Mouse (Mus musculus) forebrain, embryonic 15.5 days (tissue): ENCODE results near the gene Sema6d. TPM values are rescaled to one million over a fixed set of nuclear protein-coding genes. Genes with fewer than 3 reads are reported as not detected.

Experiments used
- ATAC-seq: fragments of 200-750 bp; cut with Nextera tagmentation; replicated peaks from 2 replicates; pipeline ENCODE4 v1.8.0; 2017; ENCODE audit warnings: mild to moderate bottlenecking, moderate TSS enrichment, moderate library complexity
- H3K27ac ChIP-seq: fragments of 300-500 bp; sonication (generic); replicated peaks from 2 replicates; pipeline ENCODE4 v1.5.1; 2015; ENCODE audit warnings: mild to moderate bottlenecking, inconsistent platforms
- H3K27me3 ChIP-seq: fragments of 300-500 bp; sonication (generic); 2 replicates; pipeline ENCODE4 v1.6.1; 2015; ENCODE audit warnings: inconsistent platforms
- H3K36me3 ChIP-seq: fragments of 300-500 bp; sonication (generic); 2 replicates; pipeline ENCODE4 v1.6.1; 2015; ENCODE audit warnings: mild to moderate bottlenecking, inconsistent platforms
- H3K4me1 ChIP-seq: fragments of 300-500 bp; sonication (generic); 2 replicates; pipeline ENCODE4 v1.6.1; 2015; ENCODE audit warnings: inconsistent platforms
- H3K4me2 ChIP-seq: fragments of 300-500 bp; sonication (generic); replicated peaks from 2 replicates; pipeline ENCODE4 v1.6.1; 2015; ENCODE audit warnings: mild to moderate bottlenecking, inconsistent platforms
- H3K4me3 ChIP-seq: fragments of 300-500 bp; sonication (generic); 2 replicates; pipeline ENCODE4 v1.5.1; 2015; ENCODE audit warnings: mild to moderate bottlenecking, inconsistent platforms
- H3K9ac ChIP-seq: fragments of 300-500 bp; sonication (generic); replicated peaks from 2 replicates; pipeline ENCODE4 v1.6.1; 2015; ENCODE audit warnings: mild to moderate bottlenecking, inconsistent platforms
- H3K9me3 ChIP-seq: fragments of 300-500 bp; sonication (generic); 2 replicates; pipeline ENCODE4 v1.6.1; 2016; ENCODE audit warnings: inconsistent platforms
- WGBS: fragments of 180-500 bp; shearing (Covaris S2); methylation state at CpG from one replicate; pipeline ENCODE4 v1.1.7; 2015; ENCODE audit warnings: mixed read lengths; 5-methylcytosine and 5-hydroxymethylcytosine counted together
- polyA plus RNA-seq: library from polyadenylated mRNA; unstranded; fragments of >200 nt; fragmentation: Nextera tagmentation; extraction: Ambion mirVana; gene quantifications from 2 replicates; pipeline ENCODE4 v1.2.1, GENCODE M21; 2015

Gene Sema6d
- polyA plus RNA-seq, 1 experiment from 2014 or later = 28.7 TPM

DNA sequence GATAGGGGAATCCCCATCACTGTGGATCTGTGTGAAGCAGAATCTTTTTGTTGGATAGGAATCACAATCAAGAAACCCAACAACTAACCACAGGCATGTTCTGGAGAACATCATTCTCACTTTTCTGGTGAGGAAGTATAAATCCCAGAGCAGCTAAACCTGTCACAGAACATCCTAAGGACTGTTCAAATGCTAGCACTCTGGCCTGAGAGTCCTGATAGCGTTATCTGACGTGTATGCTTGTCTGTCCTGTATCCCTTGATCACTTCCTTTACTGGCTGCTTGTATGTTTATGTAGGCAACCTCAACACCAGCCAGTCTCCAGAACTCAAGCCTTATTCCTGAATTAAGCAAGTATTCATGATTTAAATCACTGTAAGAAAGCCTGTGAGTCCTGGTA, 281.6 kb downstream of the Sema6d start:
- Histone ChIP-seq H3K9me3 (no peaks in the 10 kb centered on the region), H3K4me2 (no peak overlapping the region), H3K36me3 (no peaks in the 10 kb centered on the region), H3K27me3 (no peaks in the 10 kb centered on the region), H3K27ac (no peak overlapping the region), H3K4me1 (0 out of 2 replicates have a peak, but pooled peaks cover 8% of the 10 kb centered on the region), H3K9ac (no peak overlapping the region), H3K4me3 (no peak overlapping the region)
- WGBS = 78% methylated on average over 2 of the region's 2 CpGs
- no peak for ATAC-seq

GRCm38 (mm10) chr2:124385053-124385452, 295.3 kb downstream of the Sema6d start:
- H3K27me3 ChIP-seq = no peaks in the 10 kb centered on the region
- no peaks in the 10 kb centered on the region for H3K4me1 ChIP-seq
- H3K9me3 ChIP-seq = no peaks in the 10 kb centered on the region
- no peak overlapping the region for H3K4me3 ChIP-seq
- ATAC-seq = no peak
- no peak overlapping the region for H3K9ac ChIP-seq
- H3K36me3 ChIP-seq = no peaks in the 10 kb centered on the region
- 84% methylated on average over 1 of the region's 1 CpGs for WGBS
- no peak overlapping the region for H3K27ac ChIP-seq
- H3K4me2 ChIP-seq = no peak overlapping the region

DNA sequence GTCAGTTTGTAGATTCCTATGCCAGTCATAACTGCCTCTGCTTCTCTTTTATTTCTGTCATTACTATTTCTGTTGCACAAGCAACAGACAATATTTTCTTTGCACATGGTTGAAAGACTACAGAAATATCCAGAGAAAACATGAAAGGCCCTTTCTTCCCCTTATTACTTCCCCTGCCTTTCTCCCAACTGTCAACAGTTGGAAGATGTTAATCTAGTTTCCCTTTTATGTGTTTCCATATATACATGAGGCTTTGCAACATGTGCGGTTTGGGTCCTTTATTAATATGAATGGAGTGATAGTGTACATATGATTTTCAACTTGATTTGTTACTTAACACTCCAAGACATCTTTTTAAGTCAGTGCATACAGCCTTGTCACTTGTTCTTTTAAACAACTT, 296.0 kb downstream of the Sema6d start:
- 84% methylated on average over 1 of the region's 1 CpGs for WGBS
- H3K36me3 ChIP-seq = no peaks in the 10 kb centered on the region
- H3K9ac ChIP-seq = no peak overlapping the region
- ATAC-seq = no peak
- H3K27ac ChIP-seq = no peak overlapping the region
- no peaks in the 10 kb centered on the region for H3K9me3 ChIP-seq
- no peak overlapping the region for H3K4me2 ChIP-seq
- no peak overlapping the region for H3K4me3 ChIP-seq
- H3K27me3 ChIP-seq = no peaks in the 10 kb centered on the region
- H3K4me1 ChIP-seq = no peaks in the 10 kb centered on the region

DNA sequence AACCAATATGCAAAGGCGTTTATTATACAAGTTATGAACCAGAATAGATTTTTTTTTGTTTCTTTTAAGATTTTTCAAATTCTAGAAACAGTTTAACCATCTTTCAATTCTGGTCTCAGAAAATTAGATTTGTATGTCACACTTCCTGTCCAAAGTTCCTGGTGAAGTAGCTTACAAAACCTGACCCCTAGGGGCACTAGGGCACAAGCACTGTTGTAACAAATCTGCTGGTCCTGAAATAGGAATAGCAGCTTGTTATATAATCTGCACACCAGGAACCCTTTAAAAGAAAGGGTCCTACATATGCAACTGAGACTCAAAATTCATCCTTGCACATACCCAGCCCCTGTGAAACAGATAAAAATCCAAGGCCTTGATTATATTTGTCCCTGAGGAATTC, 298.5 kb downstream of the Sema6d start:
- Histone ChIP-seq H3K27ac (no peak overlapping the region), H3K4me1 (no peaks in the 10 kb centered on the region), H3K36me3 (no peaks in the 10 kb centered on the region), H3K27me3 (no peaks in the 10 kb centered on the region), H3K9me3 (no peaks in the 10 kb centered on the region), H3K9ac (no peak overlapping the region), H3K4me2 (no peak overlapping the region), H3K4me3 (no peak overlapping the region)
- WGBS = 93% methylated on average over 1 of the region's 1 CpGs
- no peak for ATAC-seq

GRCm38 (mm10) chr2:124396733-124397132, 307.0 kb downstream of the Sema6d start:
- Histone ChIP-seq H3K4me2 (no peak overlapping the region), H3K4me3 (no peak overlapping the region), H3K36me3 (no peaks in the 10 kb centered on the region), H3K9me3 (no peaks in the 10 kb centered on the region), H3K27me3 (no peaks in the 10 kb centered on the region), H3K9ac (no peak overlapping the region), H3K4me1 (no peaks in the 10 kb centered on the region), H3K27ac (no peak overlapping the region)
- 92% methylated on average over 4 of the region's 4 CpGs for WGBS
- ATAC-seq = no peak

DNA sequence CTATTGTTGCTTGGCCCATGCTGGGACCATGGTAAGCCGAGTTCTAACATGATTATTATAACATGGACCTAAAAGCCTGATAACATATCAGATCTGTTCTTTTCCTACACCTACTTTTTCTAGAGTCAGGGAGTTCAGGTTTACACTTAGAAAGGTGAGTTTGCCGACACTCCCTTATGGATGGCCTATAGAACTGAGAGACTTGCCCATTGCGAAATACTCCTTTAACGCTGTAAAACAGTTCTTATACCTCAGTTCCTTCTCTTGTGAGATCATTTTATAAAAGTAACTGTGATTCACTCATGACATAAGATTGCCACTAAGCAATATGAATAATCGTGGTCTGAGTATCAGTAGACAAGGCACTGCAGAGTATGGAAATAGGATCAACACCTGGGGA, 307.5 kb downstream of the Sema6d start:
- ATAC-seq = no peak
- 92% methylated on average over 5 of the region's 5 CpGs for WGBS
- no peak overlapping the region for H3K9ac ChIP-seq
- no peak overlapping the region for H3K27ac ChIP-seq
- no peak overlapping the region for H3K4me3 ChIP-seq
- no peaks in the 10 kb centered on the region for H3K36me3 ChIP-seq
- no peaks in the 10 kb centered on the region for H3K4me1 ChIP-seq
- no peaks in the 10 kb centered on the region for H3K27me3 ChIP-seq
- no peaks in the 10 kb centered on the region for H3K9me3 ChIP-seq
- H3K4me2 ChIP-seq = no peak overlapping the region

GRCm38 (mm10) chr2:124399611-124400010, 309.8 kb downstream of the Sema6d start:
- Histone ChIP-seq H3K4me2 (no peak overlapping the region), H3K4me3 (no peak overlapping the region), H3K27me3 (no peaks in the 10 kb centered on the region), H3K27ac (no peak overlapping the region), H3K36me3 (no peaks in the 10 kb centered on the region), H3K9ac (no peak overlapping the region), H3K4me1 (peaks cover 10% of the 10 kb centered on the region), H3K9me3 (no peaks in the 10 kb centered on the region)
- WGBS = 94% methylated on average over 2 of the region's 2 CpGs
- no peak for ATAC-seq

DNA sequence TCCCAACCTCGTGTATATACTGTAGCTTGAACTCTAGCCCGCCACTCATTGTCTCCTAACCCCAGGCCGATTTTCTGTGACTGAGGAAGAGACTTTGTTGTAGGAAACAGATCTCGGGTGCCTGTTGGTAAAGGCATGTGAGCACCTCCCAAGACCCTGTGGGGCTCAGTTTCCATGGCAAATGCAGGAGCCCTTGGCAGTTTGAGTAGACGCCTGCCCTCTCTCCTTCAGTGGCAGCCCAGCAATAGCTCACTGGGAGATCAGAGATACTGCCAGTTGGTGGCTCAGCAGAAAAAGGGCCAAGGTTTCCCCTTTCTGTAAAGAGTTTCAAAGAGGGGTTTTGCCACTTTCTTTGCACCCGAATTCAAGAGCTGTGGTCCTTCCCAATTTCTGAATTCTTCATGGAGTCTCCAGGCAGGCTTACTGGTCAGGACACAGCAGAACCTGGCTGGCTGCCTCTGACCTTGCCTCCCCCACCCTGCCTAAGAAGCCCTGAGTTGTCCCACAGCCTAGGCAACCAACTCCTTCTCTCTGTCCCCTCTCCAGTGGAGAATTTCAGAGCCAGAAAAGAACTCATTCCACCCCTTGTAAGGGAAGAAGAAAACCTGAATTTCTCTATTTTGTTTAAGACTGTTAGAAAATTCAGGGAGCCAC, 312.1 kb downstream of the Sema6d start:
- no peak overlapping the region for H3K9ac ChIP-seq
- H3K27me3 ChIP-seq = no peaks in the 10 kb centered on the region
- H3K36me3 ChIP-seq = no peaks in the 10 kb centered on the region
- H3K4me3 ChIP-seq = no peak overlapping the region
- WGBS = 72% methylated on average over 6 of the region's 6 CpGs
- ATAC-seq = no peak
- H3K9me3 ChIP-seq = no peaks in the 10 kb centered on the region
- H3K27ac ChIP-seq = no peak overlapping the region
- H3K4me2 ChIP-seq = no peak overlapping the region
- peaks cover 14% of the 10 kb centered on the region for H3K4me1 ChIP-seq

- H3K36me3 ChIP-seq = no peaks in the 10 kb centered on the region
- ATAC-seq = no peak
- H3K4me2 ChIP-seq = no peak overlapping the region
- peak overlapping the region; percentile 83 for H3K27ac ChIP-seq
- WGBS = 79% methylated on average over 8 of the region's 8 CpGs
- no peak overlapping the region for H3K4me3 ChIP-seq
- no peaks in the 10 kb centered on the region for H3K27me3 ChIP-seq
- no peaks in the 10 kb centered on the region for H3K9me3 ChIP-seq
- H3K4me1 ChIP-seq = peaks cover 14% of the 10 kb centered on the region
- H3K9ac ChIP-seq = no peak overlapping the region
These were observed 313.8 kb downstream of the Sema6d start for GRCm38 (mm10) chr2:124403571-124403970.

DNA sequence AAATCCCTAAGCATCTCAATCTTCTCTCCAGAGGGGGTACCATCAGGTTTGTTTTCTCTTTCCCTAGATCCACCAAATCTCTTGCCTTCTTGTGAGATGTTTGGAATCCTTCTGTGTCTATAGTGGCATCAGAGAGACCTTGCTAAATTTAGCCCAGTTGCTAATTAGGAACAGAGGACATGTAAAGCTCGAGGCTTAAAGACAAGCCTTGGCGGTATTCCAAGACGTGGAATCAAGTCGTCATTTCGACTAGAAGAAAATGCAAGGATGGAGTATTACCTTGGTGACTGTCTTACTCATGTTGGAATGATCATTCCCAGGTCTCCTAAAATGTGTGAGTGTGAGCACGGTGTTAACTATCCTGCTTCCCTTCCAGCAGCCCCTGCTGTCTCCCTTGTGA, 314.2 kb downstream of the Sema6d start:
- Histone ChIP-seq H3K27ac (peak overlapping the region; percentile 83), H3K4me2 (no peak overlapping the region), H3K27me3 (no peaks in the 10 kb centered on the region), H3K9me3 (no peaks in the 10 kb centered on the region), H3K4me3 (no peak overlapping the region), H3K36me3 (no peaks in the 10 kb centered on the region), H3K9ac (no peak overlapping the region), H3K4me1 (peaks cover 14% of the 10 kb centered on the region)
- ATAC-seq = no peak; the same call in 1 of the 2 replicates
- WGBS = 35% methylated on average over 6 of the region's 6 CpGs

GRCm38 (mm10) chr2:124404631-124405562, 315.1 kb downstream of the Sema6d start:
- 50% methylated on average over 6 of the region's 6 CpGs for WGBS
- no peaks in the 10 kb centered on the region for H3K36me3 ChIP-seq
- peaks cover 14% of the 10 kb centered on the region for H3K4me1 ChIP-seq
- peak; percentile 86 for ATAC-seq
- no peak overlapping the region for H3K4me2 ChIP-seq
- no peaks in the 10 kb centered on the region for H3K27me3 ChIP-seq
- H3K9me3 ChIP-seq = no peaks in the 10 kb centered on the region
- no peak overlapping the region for H3K9ac ChIP-seq
- H3K27ac ChIP-seq = peak overlapping the region; percentile 83
- no peak overlapping the region for H3K4me3 ChIP-seq

DNA sequence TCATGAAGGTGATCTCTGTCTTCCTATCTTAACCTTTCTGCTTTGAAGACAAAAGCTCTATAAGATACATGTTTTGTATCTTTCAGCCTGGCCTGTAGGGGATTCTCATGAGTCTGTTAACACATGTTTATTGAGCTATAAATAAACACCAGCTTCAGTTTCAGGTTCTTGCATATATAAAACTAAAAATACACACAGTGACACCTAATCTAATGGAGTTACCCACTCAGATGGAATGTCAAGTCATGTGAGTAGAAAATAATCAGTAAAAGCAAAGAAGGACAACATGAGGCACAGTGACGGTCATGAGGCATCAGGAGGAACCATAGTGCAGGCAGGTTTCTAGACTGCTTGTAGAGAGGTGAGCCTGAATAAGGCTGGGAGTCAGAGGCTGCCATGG, 319.2 kb downstream of the Sema6d start:
- WGBS = 91% methylated on average over 1 of the region's 1 CpGs
- H3K9me3 ChIP-seq = no peaks in the 10 kb centered on the region
- H3K9ac ChIP-seq = no peak overlapping the region
- no peak for ATAC-seq
- H3K4me1 ChIP-seq = peaks cover 10% of the 10 kb centered on the region
- H3K27me3 ChIP-seq = no peaks in the 10 kb centered on the region
- H3K4me2 ChIP-seq = no peak overlapping the region
- H3K36me3 ChIP-seq = no peaks in the 10 kb centered on the region
- no peak overlapping the region for H3K27ac ChIP-seq
- no peak overlapping the region for H3K4me3 ChIP-seq
